Mouse (Mus musculus) large intestine, adult 2 months (tissue): ENCODE measurements at regions not wholly inside any gene's neighbourhood (a gene's known extent, or its start where the extent isn't known, plus 50 kb on each side); places are given as distances from the start of the nearest gene placed in this dataset.

ENCODE experiments used
- DNase-seq: peaks from one replicate; pipeline ENCODE4 v3.0.0-alpha.2; 2012; ENCODE audit warnings: low read depth, low spot score
- WGBS: fragments of 180-500 bp; shearing (Covaris S2); methylation state at CpG from one replicate; pipeline ENCODE4 v1.1.7; 2018; 5-methylcytosine and 5-hydroxymethylcytosine counted together

DNA sequence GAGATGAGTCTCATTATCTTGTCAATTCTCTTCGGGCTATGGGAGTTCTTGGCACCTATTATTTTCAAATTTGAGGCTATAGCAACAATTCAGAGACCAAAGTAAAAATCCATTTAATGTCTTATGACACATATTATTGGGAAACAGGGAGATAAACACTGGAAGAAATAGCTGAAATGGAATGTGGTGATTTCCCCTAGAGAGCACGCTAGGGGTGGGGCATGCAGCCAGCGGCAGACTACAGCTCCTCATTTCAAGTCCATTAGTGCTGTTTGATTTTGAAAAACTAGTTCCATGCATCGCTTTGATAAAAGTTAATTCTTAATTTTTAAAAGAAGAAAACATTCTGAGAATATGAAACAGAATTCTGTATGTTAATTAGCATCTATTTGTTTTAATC lies 367.6 kb upstream of the Castor2 start:
- WGBS: 76% methylated on average over 4 of the region's 4 CpGs
- DNase-seq: no peak

DNA sequence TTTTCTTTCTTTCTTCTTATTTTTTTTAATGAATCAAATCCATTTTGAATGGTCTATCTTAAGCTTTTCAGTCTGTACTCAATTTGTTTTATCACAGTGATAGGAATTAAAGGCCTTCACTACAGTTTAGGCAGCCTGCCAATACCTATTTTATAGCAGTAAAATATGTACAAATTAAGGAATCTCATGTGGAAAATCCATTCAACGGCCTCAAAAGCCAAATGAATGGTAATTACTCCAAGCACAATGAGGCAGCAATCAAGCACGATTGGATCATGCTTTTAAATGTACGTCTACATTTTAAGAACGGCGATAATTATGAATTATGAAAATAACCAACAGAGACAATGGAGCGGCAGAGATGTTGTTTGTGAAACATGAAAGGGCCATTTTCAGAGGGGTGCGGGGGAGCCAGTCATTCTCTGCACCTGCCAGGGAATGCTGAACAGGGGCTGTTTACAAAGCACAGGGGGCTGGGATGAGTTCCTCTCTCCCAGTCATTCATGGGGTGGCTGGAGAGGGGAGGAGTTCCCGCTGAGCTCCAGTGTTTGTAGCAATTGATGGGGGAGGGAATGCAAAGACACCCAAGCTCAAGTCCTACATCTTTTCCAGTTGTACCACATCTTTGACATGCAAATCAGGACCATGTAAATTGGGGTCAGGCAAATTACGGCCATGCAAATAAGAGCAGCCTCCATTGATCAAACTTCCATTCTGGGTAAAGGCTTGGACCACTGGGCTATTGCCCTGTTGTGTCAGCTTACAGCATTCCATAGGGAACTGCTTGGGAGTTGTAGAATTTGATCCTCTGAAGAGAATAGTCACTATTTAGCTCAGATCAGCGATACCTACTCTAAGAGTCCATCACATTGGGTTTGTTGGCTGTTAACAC lies 381.1 kb upstream of the Castor2 start:
- WGBS: 51% methylated on average over 10 of the region's 10 CpGs
- DNase-seq: no peak

DNA sequence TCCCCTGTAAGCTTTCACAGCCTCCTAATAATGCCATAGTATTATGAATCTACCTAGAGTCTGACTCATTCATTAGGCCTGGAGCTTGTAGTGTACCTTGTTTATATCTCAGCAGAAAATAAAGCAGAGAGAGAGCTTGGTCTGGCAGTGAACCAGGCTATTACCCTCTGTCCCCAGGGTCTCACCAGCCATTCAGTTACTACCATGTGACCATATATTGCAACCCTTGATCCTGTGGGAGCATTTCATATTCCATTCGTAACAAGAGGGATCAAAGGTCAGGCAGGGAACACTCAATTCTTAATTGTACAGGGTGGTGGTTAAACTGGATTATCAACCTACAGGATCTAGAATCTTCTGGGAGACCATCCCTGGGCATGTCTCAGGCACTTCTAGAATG lies 383.7 kb upstream of the Castor2 start:
- 41% methylated on average over 1 of the region's 1 CpGs for WGBS
- DNase-seq: no peak

DNA sequence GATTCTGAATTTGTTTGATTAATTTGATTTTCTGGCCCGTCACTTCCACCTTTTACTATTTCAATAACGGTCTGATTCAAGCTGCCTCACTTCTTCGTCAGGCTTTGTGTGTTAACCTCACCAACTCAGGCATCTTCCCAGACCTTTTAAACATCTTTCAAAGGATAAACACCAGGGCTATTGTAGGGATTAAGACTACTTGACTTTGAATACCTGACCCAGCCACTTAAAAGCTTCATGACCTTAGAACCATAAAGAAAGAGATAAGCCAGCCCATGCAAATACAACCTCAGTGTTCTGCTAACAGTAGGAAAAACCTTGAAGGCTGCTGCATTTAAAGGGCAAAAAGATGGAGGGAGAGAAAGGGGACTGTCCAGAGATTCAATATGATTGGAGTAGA lies 386.9 kb upstream of the Castor2 start:
- DNase-seq: no peak
- 28% methylated on average over 3 of the region's 3 CpGs for WGBS

DNA sequence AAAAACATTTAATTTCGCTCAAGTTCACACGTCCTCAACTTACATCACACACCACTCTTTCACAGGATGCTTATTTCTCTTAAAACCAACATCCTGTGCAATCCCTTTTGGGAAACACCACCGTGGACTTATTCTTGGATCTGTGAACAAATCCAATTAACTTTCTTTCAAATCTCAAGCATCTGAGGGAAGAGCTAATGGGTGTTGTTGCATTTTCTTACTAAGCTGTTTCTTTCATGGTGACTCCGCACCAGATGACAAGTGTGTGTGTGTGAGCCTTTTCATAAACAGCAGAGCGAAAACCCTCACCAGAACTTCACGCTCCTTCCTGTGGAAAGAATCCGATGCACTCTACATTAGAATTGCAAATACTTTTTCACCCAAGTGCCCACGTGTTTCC lies 390.6 kb upstream of the Castor2 start:
- DNase-seq: no peak
- 76% methylated on average over 8 of the region's 8 CpGs for WGBS

DNA sequence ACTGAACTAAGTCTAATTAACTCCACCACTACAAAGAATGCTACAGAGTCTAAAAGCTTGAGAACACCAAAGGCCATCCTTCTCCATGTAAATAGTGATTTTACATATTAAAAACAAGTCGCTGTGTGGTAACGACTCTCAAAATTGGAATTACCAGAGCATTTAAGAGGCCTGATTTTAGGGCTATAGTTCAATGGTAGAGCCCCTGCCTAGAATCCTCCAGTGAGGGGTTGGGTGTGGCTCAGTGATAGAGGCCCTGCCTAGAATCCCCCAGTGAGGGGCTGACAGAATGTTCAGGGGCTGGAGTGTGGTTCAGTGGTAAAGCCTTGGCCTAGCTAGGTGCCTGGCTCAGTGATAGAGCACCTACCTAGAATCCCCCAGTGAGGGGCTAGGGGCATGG lies 413.3 kb upstream of the Castor2 start:
- 88% methylated on average over 2 of the region's 2 CpGs for WGBS
- no peak for DNase-seq

DNA sequence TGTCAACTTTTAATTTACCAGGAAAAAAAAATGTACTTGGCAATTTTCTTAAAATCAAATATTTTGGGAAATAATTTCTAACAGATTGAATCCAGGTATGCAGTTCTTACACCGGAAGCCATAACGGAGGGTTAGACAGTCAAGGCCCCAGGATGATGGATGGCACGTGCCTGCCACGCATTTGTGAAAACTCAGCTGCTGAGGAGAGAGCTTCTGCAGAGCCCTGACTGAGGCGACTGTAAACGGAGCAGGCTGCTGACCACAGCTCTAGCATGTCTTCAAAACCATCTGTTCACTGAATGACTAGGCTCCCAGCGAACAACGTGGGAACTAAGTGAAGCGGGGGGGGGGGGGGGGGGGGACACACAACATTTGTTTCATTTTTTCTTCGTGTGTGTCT lies 416.5 kb upstream of the Castor2 start:
- DNase-seq: no peak
- 57% methylated on average over 10 of the region's 10 CpGs for WGBS

DNA sequence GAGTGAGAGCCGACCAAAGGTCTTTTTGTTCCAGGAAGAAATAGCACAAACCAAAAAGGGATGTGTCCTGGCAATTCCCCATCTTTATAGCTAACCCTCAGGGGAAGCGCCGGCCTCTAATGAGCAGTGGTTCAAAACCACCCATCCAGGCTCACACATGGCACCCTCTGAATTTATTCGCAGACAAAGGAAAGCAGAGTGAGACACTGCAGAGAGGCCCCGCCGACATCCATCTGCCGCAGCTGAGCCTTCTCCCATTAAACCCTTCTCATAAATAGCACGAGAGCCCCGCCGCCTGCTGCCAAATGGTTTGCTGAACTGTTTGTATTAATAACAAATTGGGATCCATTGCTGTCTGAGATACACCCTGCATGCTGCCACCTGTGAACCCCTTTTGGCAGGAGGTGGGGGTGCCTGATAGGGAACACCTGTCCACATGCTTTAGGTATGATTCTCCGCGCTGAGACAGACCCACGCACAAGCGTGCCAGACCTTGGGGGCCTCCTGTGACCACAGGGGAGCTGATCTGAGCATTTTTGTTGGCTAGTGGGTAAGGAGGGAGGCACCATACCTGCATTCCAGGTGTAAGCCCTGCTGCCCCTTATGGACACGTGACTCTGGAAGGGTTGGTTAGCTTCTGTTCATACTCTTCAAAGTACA lies 422.6 kb upstream of the Castor2 start:
- DNase-seq: no peak
- WGBS: 66% methylated on average over 15 of the region's 15 CpGs

DNA sequence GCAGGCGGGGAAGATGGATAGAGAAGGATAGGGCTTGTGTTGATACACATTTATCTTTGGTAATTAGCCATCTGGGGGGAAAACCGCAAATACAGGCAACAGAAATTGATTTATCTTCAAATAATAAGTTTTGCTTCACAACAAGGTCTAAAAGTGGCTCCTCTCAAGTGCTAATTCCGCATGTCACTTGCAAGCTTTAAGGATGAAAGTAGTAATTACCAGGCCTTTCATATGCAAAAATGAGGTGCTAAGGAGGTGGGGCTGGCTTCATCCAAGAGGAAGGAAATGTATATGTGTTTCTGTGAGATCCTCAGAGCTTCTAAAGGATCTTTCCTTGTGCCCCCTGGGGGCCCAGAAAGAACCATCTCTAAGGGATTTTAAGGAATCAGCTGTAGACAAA lies 423.9 kb upstream of the Castor2 start:
- WGBS: 65% methylated on average over 3 of the region's 3 CpGs
- DNase-seq: no peak

DNA sequence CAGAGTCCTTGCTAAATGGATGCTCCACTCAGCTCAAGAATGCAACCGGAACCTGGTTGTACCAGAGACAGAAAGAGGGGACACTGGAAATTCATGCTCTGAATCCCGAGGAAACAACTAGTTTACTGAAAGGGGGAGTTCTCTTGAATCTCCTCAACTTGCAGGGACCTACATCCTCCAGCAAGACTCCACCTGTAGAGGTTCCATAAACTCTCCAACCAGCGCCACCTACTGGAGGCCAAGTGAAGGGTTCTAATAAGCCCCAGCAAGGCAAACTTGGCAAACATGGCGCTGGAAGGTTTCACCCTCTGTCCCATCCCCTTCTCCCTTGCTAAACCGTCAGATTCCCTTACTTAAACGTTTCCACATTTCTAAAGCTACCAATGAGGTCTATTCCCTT lies 433.0 kb upstream of the Castor2 start:
- 37% methylated on average over 6 of the region's 6 CpGs for WGBS
- peak; percentile 13 for DNase-seq

DNA sequence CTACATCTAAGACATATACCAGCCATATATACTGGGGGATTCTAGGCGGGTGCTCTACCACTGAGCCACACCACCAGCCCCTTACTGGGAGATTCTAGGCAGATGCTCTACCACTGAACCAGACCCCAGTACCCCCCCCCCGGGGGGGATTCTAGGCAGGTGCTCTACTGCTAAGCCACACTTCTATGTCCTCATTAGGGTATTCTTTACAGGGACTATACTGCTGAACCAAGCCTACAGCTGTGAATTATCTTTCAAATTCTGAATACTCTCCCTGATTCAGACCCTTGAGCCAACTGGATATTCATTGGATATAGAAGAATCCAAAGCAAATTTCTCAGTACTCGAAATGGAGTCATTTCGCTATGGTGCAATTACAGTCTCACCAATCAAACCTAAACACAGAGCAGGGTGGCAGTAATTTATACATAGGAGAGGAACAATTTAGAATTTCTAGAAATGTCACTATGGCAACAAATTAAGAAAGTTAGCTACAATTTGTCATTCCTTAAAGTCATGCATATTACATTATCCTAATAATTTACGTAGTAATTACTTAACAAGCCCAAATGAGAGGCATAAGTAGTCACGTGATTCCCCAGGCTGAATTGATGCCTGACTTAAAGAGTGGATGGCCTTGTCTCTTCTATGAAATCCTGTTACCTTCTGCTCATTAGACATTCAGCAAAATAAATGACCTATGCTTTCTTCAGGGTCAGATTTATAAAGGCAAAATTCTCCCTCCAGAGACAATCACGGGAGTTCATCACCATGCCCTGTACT lies 436.8 kb upstream of the Castor2 start:
- WGBS: 86% methylated on average over 7 of the region's 7 CpGs
- DNase-seq: no peak

DNA sequence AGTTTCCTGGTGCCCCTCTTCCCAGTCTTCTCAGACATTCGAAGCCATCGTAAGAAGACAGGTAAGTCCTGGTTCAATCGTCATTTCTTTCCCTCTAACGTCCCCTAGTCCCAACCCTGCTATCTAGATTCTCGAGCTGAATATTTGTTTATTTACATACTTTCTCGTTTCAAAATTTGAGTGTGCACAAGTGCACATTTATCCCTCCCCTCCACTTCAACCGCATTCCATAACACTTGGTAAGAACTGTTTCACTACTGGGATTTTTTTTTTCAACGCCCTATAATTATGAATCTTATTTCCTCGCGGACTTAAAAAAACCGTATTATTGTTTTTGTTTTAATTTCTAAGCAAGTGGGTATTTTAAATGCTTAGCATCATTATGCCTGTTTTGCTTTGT lies 439.2 kb upstream of the Castor2 start:
- no peak for DNase-seq
- 75% methylated on average over 11 of the region's 11 CpGs for WGBS

DNA sequence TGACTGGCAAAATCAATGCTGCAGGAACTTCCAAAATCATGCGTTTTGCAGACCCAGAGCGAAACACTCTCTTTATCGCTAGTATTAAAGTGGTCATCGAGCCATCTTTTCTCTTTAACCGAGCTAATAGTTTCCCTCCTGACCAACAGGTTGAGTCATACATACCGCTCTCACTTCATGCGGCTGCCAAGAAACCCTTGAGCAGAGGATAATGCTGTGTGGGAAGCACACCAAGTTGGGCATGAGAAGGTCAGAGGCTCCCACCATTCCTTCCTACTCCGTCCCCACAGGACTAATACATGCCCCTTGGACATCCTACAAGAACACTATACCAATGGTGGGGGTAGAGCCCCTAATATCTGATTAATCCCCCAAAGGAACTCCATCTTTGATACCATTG lies 442.7 kb upstream of the Castor2 start:
- WGBS: 90% methylated on average over 8 of the region's 8 CpGs
- DNase-seq: no peak

DNA sequence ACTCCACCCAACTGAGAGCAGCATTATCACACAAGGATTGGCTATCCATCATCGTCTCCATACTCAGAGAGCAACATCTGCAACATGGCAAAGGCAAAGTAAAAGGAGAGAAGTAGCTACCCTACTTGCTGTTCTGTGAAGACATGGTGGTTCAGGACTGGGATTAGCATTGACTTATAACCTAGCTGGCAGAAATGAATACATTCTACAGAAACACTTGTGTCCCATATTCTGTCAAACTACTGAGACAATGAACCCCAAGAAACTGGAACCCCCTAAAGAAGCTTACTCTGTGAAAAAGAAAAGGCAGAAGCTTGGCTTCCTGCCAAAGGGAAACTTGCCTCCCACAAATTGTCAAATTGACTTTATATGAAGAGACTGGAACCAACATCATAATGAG lies 446.1 kb upstream of the Castor2 start:
- WGBS: 76% methylated on average over 1 of the region's 1 CpGs

DNA sequence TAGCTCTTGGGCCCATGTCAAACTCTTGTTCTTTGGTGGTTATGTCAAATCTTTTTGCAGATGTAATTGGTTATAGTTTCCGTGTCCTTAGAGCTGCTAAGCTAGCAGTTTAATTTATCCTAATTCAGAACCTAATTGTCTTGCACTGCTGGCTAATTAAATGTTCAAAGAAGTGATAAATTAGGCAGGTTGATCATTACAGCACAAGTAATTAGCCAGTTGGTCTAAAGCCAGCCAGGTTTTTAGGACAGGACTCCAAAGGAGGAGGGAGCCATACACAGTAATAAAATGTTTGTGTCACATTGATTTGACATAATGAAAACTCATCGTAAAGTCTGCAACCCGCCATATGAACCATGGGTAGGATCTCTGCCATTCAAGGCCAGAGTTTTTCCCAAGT lies 449.3 kb upstream of the Castor2 start:
- WGBS: 77% methylated on average over 3 of the region's 3 CpGs
- no peak for DNase-seq

More for the DNA sequence above, 446.1 kb upstream of the Castor2 start:
- no peak for DNase-seq

DNA sequence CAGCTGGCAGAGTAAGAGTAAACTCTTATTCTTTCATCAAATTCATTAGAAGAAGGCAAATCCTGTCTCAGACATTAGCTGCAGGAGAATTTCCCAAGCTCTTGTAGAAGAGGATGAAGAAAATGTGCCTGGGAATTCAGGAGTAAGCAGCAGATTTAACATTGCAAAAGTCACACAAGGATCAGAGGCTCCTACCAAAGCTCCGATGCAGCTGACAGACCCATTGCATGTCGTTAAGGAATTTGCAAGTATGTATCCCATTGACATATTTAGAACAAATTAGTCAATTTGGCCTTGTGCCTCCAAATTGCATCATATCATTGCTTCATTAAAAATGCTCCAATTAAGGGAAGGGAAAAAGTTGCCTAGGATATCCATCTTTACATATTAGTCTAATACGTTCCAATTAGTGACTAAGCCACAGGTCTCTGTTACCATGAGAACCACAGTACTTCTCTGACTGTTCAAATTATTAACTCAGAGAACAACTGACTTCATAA lies 453.8 kb upstream of the Castor2 start:
- WGBS: 78% methylated on average over 3 of the region's 3 CpGs

DNA sequence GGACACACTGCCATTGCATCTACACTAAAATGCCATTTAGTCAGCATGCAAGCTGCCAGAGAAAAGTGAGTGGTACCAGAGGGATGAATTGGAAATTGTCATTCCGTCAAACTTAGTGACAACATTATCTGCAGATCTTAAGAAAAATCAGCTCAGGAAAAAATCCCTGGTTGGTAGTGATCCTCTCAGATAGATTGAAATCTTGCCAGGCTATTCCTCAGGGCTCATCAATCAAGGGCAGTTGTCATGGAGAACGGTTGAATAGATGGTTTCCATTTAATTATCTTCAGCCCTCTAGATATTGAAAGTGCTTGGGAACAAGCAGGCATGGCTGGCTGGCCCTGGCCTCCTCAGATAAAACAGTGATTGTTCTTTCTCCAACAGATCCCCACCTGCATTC lies 456.2 kb upstream of the Castor2 start:
- 77% methylated on average over 2 of the region's 2 CpGs for WGBS
- DNase-seq: no peak

More for the DNA sequence above, 453.8 kb upstream of the Castor2 start:
- DNase-seq: no peak

DNA sequence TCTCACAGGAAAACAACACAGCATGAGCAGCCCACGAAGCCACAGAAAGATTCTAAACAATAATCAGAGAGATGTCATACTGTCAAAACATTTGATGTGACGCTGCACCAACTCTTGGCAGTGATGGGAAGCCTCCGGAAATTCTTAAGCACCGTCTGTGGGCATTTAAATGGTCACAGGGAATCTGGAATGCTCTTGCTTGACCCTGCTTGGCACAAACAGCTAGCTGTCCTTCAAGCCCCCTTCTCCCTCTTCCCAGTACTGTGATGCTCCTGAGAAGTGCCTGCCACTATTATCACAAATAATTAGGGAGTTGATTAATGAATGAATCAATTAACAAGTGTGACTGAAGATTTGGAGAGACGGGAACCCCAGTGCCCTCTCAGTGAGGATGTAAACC lies 465.0 kb upstream of the Castor2 start:
- no peak for DNase-seq
- 55% methylated on average over 5 of the region's 5 CpGs for WGBS

DNA sequence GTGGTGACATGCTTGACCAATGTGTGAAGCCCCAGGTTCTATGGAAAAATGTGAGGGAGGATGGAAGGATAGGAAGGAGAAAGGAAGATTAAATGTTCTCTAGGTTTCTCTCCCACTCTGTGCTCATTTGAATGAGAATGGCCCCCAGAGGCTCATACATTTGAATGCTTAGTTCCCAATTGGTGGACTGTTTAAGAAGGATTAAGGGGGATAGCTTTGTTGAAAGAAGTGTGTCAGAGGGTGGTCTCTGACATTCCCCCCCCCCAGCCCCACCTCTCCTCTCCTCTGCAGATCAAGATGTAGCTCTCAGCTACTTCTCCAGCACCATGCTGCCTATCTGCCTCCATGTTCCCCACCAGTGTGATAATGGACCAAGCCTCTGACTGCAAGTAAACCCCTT lies 467.7 kb upstream of the Castor2 start:
- no peak for DNase-seq

DNA sequence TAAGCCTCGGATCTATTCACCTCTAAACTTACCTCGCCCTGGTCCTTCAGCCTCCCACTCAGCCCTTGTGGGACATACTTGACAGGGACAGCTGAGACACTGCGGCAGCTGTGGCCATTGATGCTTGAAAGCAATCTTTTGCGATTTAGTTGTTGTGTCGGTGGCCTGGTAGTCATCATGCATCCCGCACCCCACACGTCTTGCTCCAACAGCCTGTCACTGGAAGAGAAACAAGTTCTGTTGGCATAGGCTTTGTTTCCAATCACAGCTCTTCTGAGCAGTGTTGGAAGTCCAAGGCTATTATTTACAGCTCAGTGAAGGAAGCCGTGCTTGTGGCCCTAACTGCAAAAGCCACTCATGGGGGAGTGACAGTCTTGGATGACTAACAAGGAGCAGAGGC lies 480.2 kb upstream of the Castor2 start:
- no peak for DNase-seq
- WGBS: 71% methylated on average over 8 of the region's 8 CpGs
